Mouse (Mus musculus) G1E (cell line): ENCODE results near the gene Zfp689.

Experiments
- CTCF ChIP-seq: IDR thresholded peaks from 2 replicates; pipeline ENCODE4 v1.5.1; 2012; ENCODE audit warnings: low read depth, low read length, inconsistent platforms, mixed read lengths
- GATA1 ChIP-seq: IDR thresholded peaks from 2 replicates; pipeline ENCODE4 v1.6.1; 2012; ENCODE audit warnings: borderline replicate concordance, low read length, inconsistent platforms, mixed read lengths
- POLR2AphosphoS5 ChIP-seq: IDR thresholded peaks from 2 replicates; pipeline ENCODE4 v1.6.1; 2012; ENCODE audit warnings: low read depth, low read length, inconsistent platforms; ENCODE audit not compliant: insufficient replicate concordance
- TAL1 ChIP-seq: conservative IDR thresholded peaks from 2 replicates; pipeline ENCODE4 v1.6.1; 2012; ENCODE audit warnings: low read depth, low read length, inconsistent platforms, mixed read lengths

DNA sequence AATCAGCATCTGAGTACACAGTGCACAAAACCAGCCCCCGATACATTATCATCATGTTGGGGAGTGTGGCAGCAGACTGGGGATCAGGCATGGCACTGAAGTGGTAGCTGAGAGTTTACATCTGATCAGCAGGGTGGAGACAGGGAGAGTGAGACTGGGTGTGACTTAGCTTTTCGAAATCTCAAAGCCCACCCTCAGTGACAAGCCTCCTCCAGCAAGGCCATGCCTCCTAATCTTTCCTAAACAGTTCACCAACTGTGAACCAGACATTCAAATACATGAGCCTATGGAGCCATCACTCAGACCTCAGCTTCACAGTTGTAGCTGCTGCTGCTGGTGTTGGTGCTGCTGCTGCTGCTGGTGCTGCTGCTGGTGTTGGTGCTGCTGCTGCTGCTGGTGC lies 37.5 kb downstream of the Zfp689 start:
- TF ChIP-seq CTCF (no peak), TAL1 (no peak), POLR2AphosphoS5 (no peak), GATA1 (no peak)
